Mouse (Mus musculus): ENCODE data around the gene Defa22. TPM values are rescaled to one million over a fixed set of nuclear protein-coding genes. Genes with fewer than 3 reads are reported as not detected.
"Not testable (repeated sequence)": the region's sequence is repeated elsewhere in the genome, so short reads cannot be mapped to it uniquely, and the experiment has no call there.

Gene Defa22
- not detected in 2 replicates for polyA plus RNA-seq (2015; fragmentation: Nextera tagmentation; extraction: Ambion mirVana)

DNA sequence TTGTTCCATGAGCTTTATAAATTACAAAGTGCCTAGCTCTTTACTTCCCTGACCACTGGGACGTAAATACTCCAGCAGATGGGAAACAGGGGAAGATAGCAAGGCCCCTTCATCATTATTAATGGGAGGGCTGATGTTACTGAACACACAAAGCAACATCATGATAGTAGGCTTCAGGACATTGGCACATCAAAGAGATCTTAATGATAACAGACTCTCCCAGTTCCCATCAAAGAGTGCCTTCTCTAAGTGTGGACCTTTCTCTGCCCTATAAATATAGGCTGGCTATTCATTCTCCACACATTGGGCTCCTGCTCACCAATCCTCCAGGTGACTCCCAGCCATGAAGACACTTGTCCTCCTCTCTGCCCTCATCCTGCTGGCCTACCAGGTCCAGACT is at the start of gene Defa22:
Gene Defa22, plus strand, starts transcription at position 301 of the 400 bp plus-strand sequence.
- no CpG with 5 or more reads among the region's 1 CpGs for whole genome bisulfite sequencing
- not testable (repeated sequence) for H3K4me2 ChIP-seq; H3K27me3 ChIP-seq; H3K9ac ChIP-seq; H3K9me3 ChIP-seq (replicated peaks); H3K36me3 ChIP-seq; H3K27ac ChIP-seq; H3K4me1 ChIP-seq; H3K4me3 ChIP-seq (replicated peaks); ATAC-seq (replicated peaks; ENCODE audit: low FRiP score)

DNA sequence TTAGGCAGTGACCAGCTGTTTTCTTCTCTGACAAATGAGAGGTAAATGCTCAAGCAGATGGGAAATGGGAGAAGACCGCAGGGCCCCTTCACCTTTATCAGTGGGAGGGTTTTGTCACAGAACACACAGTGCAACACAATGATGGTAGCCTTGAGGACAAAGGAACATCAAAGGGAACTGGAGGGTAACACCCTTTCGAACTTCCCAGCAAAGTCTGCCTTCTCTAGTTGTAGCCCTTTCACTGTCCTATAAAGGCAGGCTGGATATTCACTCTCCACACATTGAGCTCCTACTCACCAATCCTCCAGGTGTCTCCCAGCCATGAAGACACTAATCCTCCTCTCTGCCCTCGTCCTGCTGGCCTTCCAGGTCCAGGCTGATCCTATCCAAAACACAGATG is 27.7 kb upstream of the Defa22 start, which contains the start of gene Defa30:
Gene Defa30, plus strand, starts transcription at position 301 of the 400 bp plus-strand sequence.
- not testable (repeated sequence) for H3K36me3 ChIP-seq; H3K4me3 ChIP-seq (replicated peaks); H3K9ac ChIP-seq; ATAC-seq (replicated peaks; ENCODE audit: low FRiP score); H3K27me3 ChIP-seq; H3K4me2 ChIP-seq; H3K27ac ChIP-seq; H3K9me3 ChIP-seq (replicated peaks); H3K4me1 ChIP-seq
- 53% methylated on average over 3 of the region's 3 CpGs for WGBS

DNA sequence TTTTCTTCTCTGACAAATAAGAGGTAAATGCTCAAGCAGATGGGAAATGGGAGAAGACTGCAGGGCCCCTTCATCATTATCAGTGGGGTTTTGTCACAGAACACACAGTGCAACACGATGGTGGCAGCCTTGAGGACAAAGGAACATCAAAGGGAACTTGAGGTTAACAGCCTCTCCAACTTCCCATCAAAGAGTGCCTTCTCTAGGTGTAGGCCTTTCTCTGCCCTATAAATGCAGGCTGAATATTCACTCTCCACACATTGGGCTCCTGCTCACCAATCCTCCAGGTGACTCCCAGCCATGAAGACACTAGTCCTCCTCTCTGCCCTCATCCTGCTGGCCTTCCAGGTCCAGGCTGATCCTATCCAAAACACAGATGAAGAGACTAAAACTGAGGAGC is 29.2 kb downstream of the Defa22 start, which contains the start of gene Defa31:
Gene Defa31, plus strand, starts transcription at position 301 of the 400 bp plus-strand sequence.
- H3K27ac ChIP-seq; H3K4me1 ChIP-seq; H3K27me3 ChIP-seq; H3K9ac ChIP-seq; H3K4me2 ChIP-seq; ATAC-seq (replicated peaks; ENCODE audit: low FRiP score); H3K9me3 ChIP-seq (replicated peaks); H3K4me3 ChIP-seq (replicated peaks); H3K36me3 ChIP-seq: not testable (repeated sequence)
- WGBS, result no CpG with 5 or more reads among the region's 1 CpGs

DNA sequence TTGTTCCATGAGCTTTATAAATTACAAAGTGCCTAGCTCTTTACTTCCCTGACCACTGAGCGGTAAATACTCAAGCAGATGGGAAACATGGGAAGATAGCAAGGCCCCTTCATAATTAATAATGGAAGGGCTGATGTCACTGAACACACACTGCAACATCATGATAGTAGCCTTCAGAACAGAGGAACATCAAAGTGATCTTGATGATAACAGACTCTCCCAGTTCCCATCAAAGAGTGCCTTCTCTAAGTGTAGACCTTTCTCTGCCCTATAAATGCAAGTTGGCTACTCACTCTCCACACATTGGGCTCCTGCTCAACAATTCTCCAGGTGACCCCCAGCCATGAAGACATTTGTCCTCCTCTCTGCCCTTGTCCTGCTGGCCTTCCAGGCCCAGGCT is 39.2 kb downstream of the Defa22 start, which contains the start of gene Gm15293:
Gene Gm15293, plus strand, starts transcription at position 301 of the 400 bp plus-strand sequence.
- not testable (repeated sequence) for H3K27me3 ChIP-seq; H3K4me2 ChIP-seq; H3K36me3 ChIP-seq; H3K9me3 ChIP-seq (replicated peaks); H3K27ac ChIP-seq; ATAC-seq (replicated peaks; ENCODE audit: low FRiP score); H3K4me3 ChIP-seq (replicated peaks); H3K4me1 ChIP-seq; H3K9ac ChIP-seq
- no CpG with 5 or more reads among the region's 1 CpGs for WGBS

Other genes with a start within 250 kb of the Defa22 start
- gene Gm6040, start 240.2 kb upstream of the Defa22 start, polyA plus RNA-seq (2015; fragmentation: Nextera tagmentation; extraction: Ambion mirVana), result not detected in 2 replicates
- not detected in 2 replicates for gene AY761185, start 217.6 kb upstream of the Defa22 start, polyA plus RNA-seq (2015; fragmentation: Nextera tagmentation; extraction: Ambion mirVana)
- not detected in 2 replicates for gene Defa21, start 136.7 kb upstream of the Defa22 start, polyA plus RNA-seq (2015; fragmentation: Nextera tagmentation; extraction: Ambion mirVana)
- gene Defa23, start 107.2 kb upstream of the Defa22 start, polyA plus RNA-seq (2015; fragmentation: Nextera tagmentation; extraction: Ambion mirVana), result not detected in 2 replicates
- gene Defa35, start 97.2 kb upstream of the Defa22 start, polyA plus RNA-seq (2015; fragmentation: Nextera tagmentation; extraction: Ambion mirVana), result not detected in 2 replicates
- gene Defa25, start 77.8 kb upstream of the Defa22 start, polyA plus RNA-seq (2015; fragmentation: Nextera tagmentation; extraction: Ambion mirVana), result not detected in 2 replicates
- gene Gm14851, start 66.2 kb upstream of the Defa22 start, polyA plus RNA-seq (2015; fragmentation: Nextera tagmentation; extraction: Ambion mirVana), result not detected in 2 replicates
- not detected in 2 replicates for gene Defa30, start 27.6 kb upstream of the Defa22 start, polyA plus RNA-seq (2015; fragmentation: Nextera tagmentation; extraction: Ambion mirVana)
- gene Defa31, start 29.3 kb downstream of the Defa22 start, polyA plus RNA-seq (2015; fragmentation: Nextera tagmentation; extraction: Ambion mirVana), result not detected in 2 replicates
- not detected in 2 replicates for gene Gm15293, start 39.3 kb downstream of the Defa22 start, polyA plus RNA-seq (2015; fragmentation: Nextera tagmentation; extraction: Ambion mirVana)
- not detected in 2 replicates for gene Gm15292, start 87.5 kb downstream of the Defa22 start, polyA plus RNA-seq (2015; fragmentation: Nextera tagmentation; extraction: Ambion mirVana)
- gene Defa27, start 153.3 kb downstream of the Defa22 start, polyA plus RNA-seq (2015; fragmentation: Nextera tagmentation; extraction: Ambion mirVana), result not detected in 2 replicates
- not detected in 2 replicates for gene Defa29, start 164.7 kb downstream of the Defa22 start, polyA plus RNA-seq (2015; fragmentation: Nextera tagmentation; extraction: Ambion mirVana)
- gene Defa2, start 216.2 kb downstream of the Defa22 start, polyA plus RNA-seq (2015; fragmentation: Nextera tagmentation; extraction: Ambion mirVana), result not detected in 2 replicates
- not detected in 2 replicates for gene Defa33, start 229.5 kb downstream of the Defa22 start, polyA plus RNA-seq (2015; fragmentation: Nextera tagmentation; extraction: Ambion mirVana)

Measured in kidney, embryonic 15.5 days (tissue).